Mouse (Mus musculus) monocyte, adult 2 months (primary cell): ENCODE data around the gene Tnk2.

ENCODE experiments used
- DNase-seq, 2 experiments: peaks; one replicate each; pipeline ENCODE4 v3.0.0; 2022; ENCODE audit warnings: low spot score in 2 of 2, low read depth in 1 of 2

Tnk2 gene

GRCm38 (mm10) chr16:32674121-32674740 is 30.6 kb downstream of the Tnk2 start:
- DNase-seq = no peak

DNA sequence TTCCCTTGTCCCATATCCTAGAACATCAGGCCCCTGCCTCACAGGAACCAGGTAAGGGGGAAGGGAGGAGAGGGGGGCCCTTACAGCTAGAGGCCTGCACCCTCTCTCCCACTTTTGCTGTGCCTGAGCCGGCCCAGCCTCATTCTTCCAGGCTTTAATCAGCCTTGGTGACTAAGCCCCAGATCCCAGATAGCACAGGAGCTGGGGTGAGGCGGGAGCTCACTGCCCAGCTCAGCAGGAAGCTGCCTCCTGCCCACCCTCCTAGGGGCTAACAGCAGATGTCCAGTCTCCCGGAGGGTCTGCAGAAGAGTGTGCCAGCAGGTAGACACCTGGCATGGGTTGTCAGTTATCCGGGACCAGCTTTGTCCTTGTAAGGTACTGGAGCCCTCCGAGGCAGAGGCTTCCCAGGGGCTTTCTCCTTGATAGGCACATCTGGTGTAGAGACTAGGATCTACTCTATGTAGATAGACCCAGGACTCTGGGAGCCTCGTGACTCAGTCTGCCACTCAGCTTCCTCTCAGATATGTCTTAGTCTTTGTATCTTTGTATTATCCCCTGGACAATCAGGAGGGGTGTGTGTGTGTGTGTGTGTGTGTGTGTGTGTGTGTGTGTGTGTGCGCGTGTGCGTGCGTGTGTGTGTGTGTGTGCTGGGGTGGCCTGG is 33.5 kb downstream of the Tnk2 start:
- DNase-seq = no peak

- DNase-seq = no peak
Observed at GRCm38 (mm10) chr16:32677903-32678302, 34.2 kb downstream of the Tnk2 start.

- no peak for DNase-seq
Observed at GRCm38 (mm10) chr16:32678812-32679211, 35.1 kb downstream of the Tnk2 start.

DNA sequence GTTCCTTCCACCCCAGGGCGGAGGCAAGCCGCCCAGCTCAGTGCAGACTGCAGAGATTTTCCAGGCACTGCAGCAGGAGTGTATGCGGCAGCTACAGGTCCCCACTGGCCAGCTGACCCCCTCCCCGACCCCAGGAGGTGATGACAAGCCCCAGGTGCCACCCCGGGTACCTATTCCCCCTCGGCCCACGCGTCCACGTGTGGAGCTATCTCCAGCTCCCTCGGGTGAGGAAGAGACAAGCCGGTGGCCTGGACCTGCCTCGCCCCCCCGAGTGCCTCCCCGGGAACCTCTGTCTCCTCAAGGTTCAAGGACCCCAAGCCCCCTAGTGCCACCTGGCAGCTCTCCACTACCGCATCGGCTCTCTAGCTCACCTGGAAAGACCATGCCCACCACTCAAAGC is 36.3 kb downstream of the Tnk2 start:
- DNase-seq = no peak

DNA sequence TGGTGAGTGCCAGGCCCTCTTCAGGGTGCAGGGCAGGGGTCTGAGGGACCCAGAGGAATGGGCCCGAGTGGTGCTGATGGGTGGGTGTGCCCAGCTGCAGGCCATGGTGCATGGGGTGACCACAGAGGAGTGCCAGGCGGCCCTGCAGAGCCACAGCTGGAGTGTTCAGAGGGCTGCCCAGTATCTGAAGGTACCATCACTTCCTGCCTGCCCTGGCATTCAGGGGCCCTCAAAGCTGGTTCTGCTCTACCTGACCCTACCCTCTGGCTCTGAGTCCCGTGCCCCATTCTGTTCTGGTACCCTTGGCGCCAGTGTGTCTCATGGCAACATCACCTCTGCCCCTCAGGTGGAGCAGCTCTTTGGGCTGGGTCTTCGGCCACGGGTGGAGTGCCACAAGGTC is 37.1 kb downstream of the Tnk2 start:
- DNase-seq = no peak

- DNase-seq = peak in 1 of 2 experiments; percentile 29
Observed at GRCm38 (mm10) chr16:32682194-32682593, 38.5 kb downstream of the Tnk2 start.

- no peak for DNase-seq
Observed at GRCm38 (mm10) chr16:32682841-32683240, 39.2 kb downstream of the Tnk2 start.

- no peak for DNase-seq
Observed at GRCm38 (mm10) chr16:32683343-32683742, 39.7 kb downstream of the Tnk2 start.

DNA sequence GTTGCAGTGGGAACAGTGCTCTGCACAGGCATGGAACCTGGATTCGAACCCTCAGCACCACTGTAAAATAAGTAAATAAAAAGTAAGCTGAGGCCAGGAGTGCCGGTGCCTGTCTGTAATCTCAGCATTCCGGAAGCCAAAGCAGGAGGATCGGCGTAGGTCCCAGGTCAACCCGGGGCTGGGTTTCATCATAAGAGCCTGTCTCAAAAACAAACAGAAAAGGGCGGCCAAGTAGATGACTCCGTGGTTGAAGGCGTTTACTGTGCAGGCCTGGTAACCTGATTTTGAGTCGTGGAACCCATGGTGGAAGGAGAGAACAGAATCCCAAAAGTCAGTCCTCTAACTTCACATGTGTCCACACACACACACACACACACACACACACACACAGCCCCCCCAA is 41.7 kb downstream of the Tnk2 start:
- no peak for DNase-seq

DNA sequence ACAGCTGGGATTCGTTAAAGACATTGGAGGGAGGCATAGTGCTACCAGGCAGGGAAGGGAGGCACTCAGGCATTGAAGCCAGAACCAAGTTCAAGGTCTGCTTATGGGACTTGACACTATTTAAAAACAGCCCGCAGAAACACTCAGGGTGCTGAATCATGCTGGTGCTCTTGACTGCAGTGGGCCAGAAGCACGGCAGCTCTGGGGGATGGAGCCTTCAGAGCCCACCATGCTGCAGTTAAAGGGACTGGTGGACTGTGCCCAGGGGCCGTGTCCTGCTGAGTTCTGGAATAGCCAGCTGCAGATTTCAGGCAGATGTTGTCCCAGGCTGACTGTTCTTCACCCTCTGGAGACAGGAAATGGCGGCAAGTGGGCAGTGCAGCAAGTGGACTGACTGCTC is 42.3 kb downstream of the Tnk2 start:
- no peak for DNase-seq

DNA sequence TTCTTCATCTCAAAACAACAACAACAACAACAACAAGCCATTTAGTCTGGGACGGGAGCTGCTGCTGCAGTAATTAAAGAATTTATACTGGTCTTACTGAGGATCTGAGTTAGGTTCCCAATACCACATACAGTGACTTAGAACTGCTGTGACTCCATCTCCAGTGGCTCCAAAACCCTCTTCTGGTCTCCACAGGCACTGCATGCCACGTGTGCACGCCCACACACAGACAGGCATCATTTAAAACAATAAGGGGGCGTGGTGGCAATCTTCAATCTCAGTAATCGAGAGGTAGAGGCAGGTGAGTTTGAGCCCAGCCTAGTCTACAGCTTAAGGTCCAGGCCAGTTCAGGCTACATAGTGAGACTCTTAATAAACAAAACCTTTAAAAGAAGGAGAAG is 43.5 kb downstream of the Tnk2 start:
- DNase-seq = no peak

DNA sequence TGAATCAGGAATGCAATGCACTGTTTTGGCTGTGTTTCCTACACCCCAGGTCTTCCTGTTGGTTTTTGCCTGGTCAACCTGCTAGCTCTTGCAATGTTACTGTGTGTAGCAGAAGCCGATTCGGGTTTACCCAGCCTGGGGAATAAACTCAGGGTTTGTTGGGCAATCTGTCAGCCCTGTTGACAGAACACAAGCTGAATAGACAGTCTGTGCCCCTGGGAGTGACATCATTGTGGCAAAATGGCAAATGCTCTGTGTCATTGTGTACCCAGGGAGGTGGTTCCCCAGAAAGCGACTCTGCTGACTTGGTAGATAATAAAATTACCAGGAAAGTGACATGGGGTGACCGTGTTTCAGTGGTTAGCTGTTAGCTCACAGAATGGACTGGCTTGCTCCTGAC is 45.1 kb downstream of the Tnk2 start:
- no peak for DNase-seq

DNA sequence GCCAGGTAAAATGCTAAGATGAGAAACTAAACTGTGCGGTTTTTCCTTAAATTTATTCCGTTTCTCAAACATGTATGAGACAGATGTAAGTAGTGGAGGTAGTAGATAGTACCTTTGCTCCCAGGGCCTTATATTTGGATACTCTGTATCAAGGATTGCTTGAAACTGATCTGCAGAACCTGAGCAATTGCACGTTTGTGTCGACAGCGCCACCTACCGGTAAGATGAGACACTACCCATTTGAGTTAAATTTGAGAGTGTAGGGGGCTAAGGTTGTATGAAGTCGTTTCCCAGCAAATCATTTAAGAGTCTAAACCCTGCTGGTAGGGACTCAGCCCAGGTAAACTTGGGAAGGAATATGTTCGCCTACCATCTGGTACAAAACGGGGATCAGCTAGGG is 45.8 kb downstream of the Tnk2 start:
- peak in 1 of 2 experiments; percentile 43 for DNase-seq

- no peak for DNase-seq
Observed at GRCm38 (mm10) chr16:32696841-32697464, 53.3 kb downstream of the Tnk2 start.

- DNase-seq = no peak
Observed at GRCm38 (mm10) chr16:32697665-32698446, 54.2 kb downstream of the Tnk2 start.

DNA sequence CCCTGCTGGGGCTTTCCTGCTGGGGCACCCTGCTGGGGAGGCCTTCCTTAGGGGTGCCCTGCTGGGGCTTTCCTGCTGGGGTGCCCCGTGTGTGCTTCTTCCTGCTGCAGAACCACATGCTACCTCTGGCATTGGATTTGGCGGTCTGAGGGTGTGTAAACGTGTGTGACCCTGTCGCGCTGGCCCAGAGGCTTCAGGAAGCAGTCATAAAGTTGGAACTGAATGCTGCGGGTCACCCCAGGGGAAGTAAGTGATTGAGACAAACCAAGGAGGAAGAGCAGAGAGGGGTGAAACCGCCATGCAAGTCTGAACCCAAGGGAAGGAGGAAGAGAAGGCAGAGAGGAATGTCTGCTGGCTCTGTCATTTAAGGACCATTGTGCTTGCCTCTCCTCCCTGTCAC is 54.9 kb downstream of the Tnk2 start:
- no peak for DNase-seq

DNA sequence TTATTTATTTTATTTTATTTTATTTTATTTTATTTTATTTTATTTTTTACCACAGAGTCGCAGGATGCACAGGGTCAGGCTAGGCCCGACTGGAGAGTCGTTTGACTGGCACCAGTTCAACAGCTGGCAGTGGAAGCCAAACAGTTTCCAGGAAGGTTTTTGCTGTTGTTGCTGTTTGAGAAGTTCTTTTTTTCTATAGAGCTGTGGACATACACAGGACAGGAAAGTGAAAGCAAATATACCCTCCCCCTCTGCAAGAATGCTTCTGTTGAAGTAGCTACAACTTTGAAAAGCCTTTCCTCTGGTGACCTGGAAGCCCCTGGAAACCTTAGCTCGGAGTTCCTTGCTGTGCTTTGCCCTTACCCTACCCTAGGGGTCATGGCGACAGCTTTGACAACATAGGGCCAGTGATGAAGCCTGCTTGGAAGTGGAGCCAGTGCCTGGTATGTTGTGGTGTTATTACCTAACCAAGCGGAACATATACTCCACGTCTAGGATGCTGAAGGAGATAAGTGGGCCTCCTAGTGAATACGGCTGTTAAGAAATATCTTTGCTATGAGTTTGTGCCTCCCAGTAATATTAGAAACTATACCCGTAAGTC is 59.7 kb downstream of the Tnk2 start:
- no peak for DNase-seq

DNA sequence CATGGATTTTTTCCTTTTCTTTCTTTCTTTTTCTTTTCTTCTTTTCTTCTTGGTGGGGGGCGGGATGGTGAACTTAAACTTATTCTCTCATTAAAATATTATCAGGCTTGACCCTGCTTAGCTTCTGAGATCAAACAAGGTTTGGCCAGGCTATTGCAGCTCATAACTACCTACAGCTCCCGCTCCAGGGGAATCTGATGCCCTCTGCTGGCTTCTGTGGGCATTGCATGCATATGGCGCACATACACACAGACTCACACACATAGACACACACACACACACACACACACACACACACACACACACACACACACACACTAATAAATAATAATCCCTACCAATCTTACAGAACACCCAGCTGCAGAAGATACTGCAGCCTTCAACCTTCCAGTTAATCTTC is 61.9 kb downstream of the Tnk2 start:
- no peak for DNase-seq

GRCm38 (mm10) chr16:32707111-32707823 is 63.6 kb downstream of the Tnk2 start:
- DNase-seq = no peak
